Mouse (Mus musculus): ENCODE results near the gene Tmem129. TPM values are rescaled to one million over a fixed set of nuclear protein-coding genes. Genes with fewer than 3 reads are reported as not detected.

Gene Tmem129
- total and polyA plus RNA-seq, 3 experiments: 40.2 to 51.3 TPM; not detected in 1

GRCm38 (mm10) chr5:33606631-33607030 is 51.6 kb downstream of the Tmem129 start:
- H3K4me3 ChIP-seq (ENCODE audit: control insufficient read depth in 1 of 2, insufficient read depth in 1 of 2, low read depth in 2 of 2, low read length in 2 of 2): no peak overlapping the region
- no peaks in the 10 kb centered on the region for H3K27me3 ChIP-seq (ENCODE audit: control insufficient read depth in 1 of 2, insufficient read depth in 2 of 2, low read length in 2 of 2)
- DNase-seq (ENCODE audit: low read depth, low spot score): no peak
- H3K4me1 ChIP-seq (ENCODE audit: control insufficient read depth in 1 of 2, insufficient read depth in 2 of 2, low read length in 2 of 2): no peaks in the 10 kb centered on the region
- H3K36me3 ChIP-seq (ENCODE audit: control insufficient read depth in 1 of 2, insufficient read depth in 2 of 2, low read length in 2 of 2): peaks cover 0 to 2% of the 10 kb centered on the region in 2 experiments; a peak in 2 of 4 replicates
- no peaks in the 10 kb centered on the region for H3K9me3 ChIP-seq (replicated peaks; ENCODE audit: insufficient read depth, low read length)
- no peak overlapping the region for H3K9ac ChIP-seq (ENCODE audit: control insufficient read depth, low read depth, low read length, poor library complexity, severe bottlenecking)
- no peak overlapping the region for H3K27ac ChIP-seq (ENCODE audit: control insufficient read depth, low read depth, low read length)
- H3K79me2 ChIP-seq (ENCODE audit: control insufficient read depth, insufficient read depth, low read length, poor library complexity): no peaks in the 10 kb centered on the region
- no peak for TF ChIP-seq MAZ (IDR thresholded peaks at IDR 0.05; ENCODE audit: low read depth, low read length)
- TF ChIP-seq USF1 (IDR thresholded peaks at IDR 0.05; ENCODE audit: low read depth, low read length): no peak
- TF ChIP-seq JUND (IDR thresholded peaks at IDR 0.05; ENCODE audit: low read depth, low read length): no peak
- TF ChIP-seq SIN3A (IDR thresholded peaks at IDR 0.05; ENCODE audit: low read length): no peak
- TF ChIP-seq ETS1 (IDR thresholded peaks at IDR 0.05; ENCODE audit: low read depth, low read length): no peak

- H3K27me3 ChIP-seq (ENCODE audit: control insufficient read depth in 1 of 2, insufficient read depth in 2 of 2, low read length in 2 of 2): no peaks in the 10 kb centered on the region
- H3K79me2 ChIP-seq (ENCODE audit: control insufficient read depth, insufficient read depth, low read length, poor library complexity): no peaks in the 10 kb centered on the region
- DNase-seq (ENCODE audit: low read depth, low spot score): no peak
- TF ChIP-seq ZKSCAN1 (IDR thresholded peaks at IDR 0.05; ENCODE audit: low read depth, low read length) (no peak), MEF2A (IDR thresholded peaks at IDR 0.05; ENCODE audit: extremely low read depth, insufficient replicate concordance, low read depth, low read length, poor library complexity, severe bottlenecking) (no peak), TAL1 (IDR thresholded peaks at IDR 0.05; ENCODE audit: low read length) (no peak), USF2 (IDR thresholded peaks at IDR 0.05; ENCODE audit: borderline replicate concordance in 1 of 2, insufficient read depth in 1 of 2, low read depth in 1 of 2, low read length in 2 of 2) (no peak), MYC (IDR thresholded peaks at IDR 0.05; ENCODE audit: low read depth, low read length) (no peak)
- H3K9ac ChIP-seq (ENCODE audit: control insufficient read depth, low read depth, low read length, poor library complexity, severe bottlenecking): no peak overlapping the region
- H3K4me1 ChIP-seq (ENCODE audit: control insufficient read depth in 1 of 2, insufficient read depth in 2 of 2, low read length in 2 of 2): no peaks in the 10 kb centered on the region
- H3K27ac ChIP-seq (ENCODE audit: control insufficient read depth, low read depth, low read length): no peak overlapping the region
- H3K9me3 ChIP-seq (replicated peaks; ENCODE audit: insufficient read depth, low read length): no peaks in the 10 kb centered on the region
- H3K36me3 ChIP-seq (ENCODE audit: control insufficient read depth in 1 of 2, insufficient read depth in 2 of 2, low read length in 2 of 2): peaks cover 0 to 2% of the 10 kb centered on the region in 2 experiments; a peak in 3 of 4 replicates
- no peak overlapping the region for H3K4me3 ChIP-seq (ENCODE audit: control insufficient read depth in 1 of 2, insufficient read depth in 1 of 2, low read depth in 2 of 2, low read length in 2 of 2)
Measured at GRCm38 (mm10) chr5:33605314-33605713, 52.9 kb downstream of the Tmem129 start.

Other genes starting within 250 kb of the Tmem129 start
- gene Nkx1-1, start 224.4 kb downstream of the Tmem129 start, total RNA-seq (2012; rRNA removed): not detected in 2 replicates
- not detected for gene Nkx1-1, start 224.4 kb downstream of the Tmem129 start, polyA plus RNA-seq (2012; ENCODE audit: insufficient read depth in 1 of 2, insufficient read length in 2 of 2, low read depth in 1 of 2, low replicate concordance in 2 of 2, missing spikeins in 1 of 2)
- gene Fam53a, start 28.8 kb downstream of the Tmem129 start, total RNA-seq (2012; rRNA removed): 39.3 and 43.6 TPM in 2 replicates
- 10 to 100 TPM in 1 of 2 experiments, not detected in 1; 62.8 TPM for gene Fam53a, start 28.8 kb downstream of the Tmem129 start, polyA plus RNA-seq (2012; ENCODE audit: insufficient read depth in 1 of 2, insufficient read length in 2 of 2, low read depth in 1 of 2, low replicate concordance in 2 of 2, missing spikeins in 1 of 2)
- gene Gm9903, start 28.5 kb downstream of the Tmem129 start, total RNA-seq (2012; rRNA removed): 0.13 and 0.19 TPM in 2 replicates
- under 1 TPM in 1 of 2 experiments, not detected in 1; 0.36 TPM for gene Gm9903, start 28.5 kb downstream of the Tmem129 start, polyA plus RNA-seq (2012; ENCODE audit: insufficient read depth in 1 of 2, insufficient read length in 2 of 2, low read depth in 1 of 2, low replicate concordance in 2 of 2, missing spikeins in 1 of 2)
- 250 and 255 TPM in 2 replicates for gene Slbp, start 5.8 kb downstream of the Tmem129 start, total RNA-seq (2012; rRNA removed)
- gene Slbp, start 5.8 kb downstream of the Tmem129 start, polyA plus RNA-seq (2012; ENCODE audit: insufficient read depth in 1 of 2, insufficient read length in 2 of 2, low read depth in 1 of 2, low replicate concordance in 2 of 2, missing spikeins in 1 of 2): 100 to 1,000 TPM; 233 to 731 TPM
- gene Tacc3, start 288 bp downstream of the Tmem129 start, total RNA-seq (2012; rRNA removed): 149 and 151 TPM in 2 replicates
- 100 to 1,000 TPM; 165 to 609 TPM for gene Tacc3, start 288 bp downstream of the Tmem129 start, polyA plus RNA-seq (2012; ENCODE audit: insufficient read depth in 1 of 2, insufficient read length in 2 of 2, low read depth in 1 of 2, low replicate concordance in 2 of 2, missing spikeins in 1 of 2)
- 4.8 and 6.0 TPM in 2 replicates for gene Fgfr3, start 63.3 kb upstream of the Tmem129 start, total RNA-seq (2012; rRNA removed)
- gene Fgfr3, start 63.3 kb upstream of the Tmem129 start, polyA plus RNA-seq (2012; ENCODE audit: insufficient read depth in 1 of 2, insufficient read length in 2 of 2, low read depth in 1 of 2, low replicate concordance in 2 of 2, missing spikeins in 1 of 2): 10 to 100 TPM in 1 of 2 experiments, not detected in 1; 10.2 TPM
- gene Letm1, start 124.4 kb upstream of the Tmem129 start, total RNA-seq (2012; rRNA removed): 50.0 and 59.5 TPM in 2 replicates
- gene Letm1, start 124.4 kb upstream of the Tmem129 start, polyA plus RNA-seq (2012; ENCODE audit: insufficient read depth in 1 of 2, insufficient read length in 2 of 2, low read depth in 1 of 2, low replicate concordance in 2 of 2, missing spikeins in 1 of 2): 100 to 1,000 TPM; 119 to 127 TPM
- 82.5 and 102 TPM in 2 replicates for gene Nsd2, start 162.3 kb upstream of the Tmem129 start, total RNA-seq (2012; rRNA removed)
- gene Nsd2, start 162.3 kb upstream of the Tmem129 start, polyA plus RNA-seq (2012; ENCODE audit: insufficient read depth in 1 of 2, insufficient read length in 2 of 2, low read depth in 1 of 2, low replicate concordance in 2 of 2, missing spikeins in 1 of 2): 100 to 1,000 TPM; 116 to 233 TPM

All from MEL (cell line).